Mouse (Mus musculus) fat pad, adult 2 months (tissue): ENCODE data around the gene Crip2.
A peak's percentile ranks its signal among the peaks of the same experiment; 100 is the strongest.

ENCODE experiments used
- DNase-seq: peaks from one replicate; pipeline ENCODE4 v3.0.0-alpha.2; 2011; ENCODE audit warnings: low read depth, low spot score; ENCODE audit errors: extremely low read depth

Crip2 gene

GRCm38 (mm10) chr12:113130732-113131131, 9.3 kb upstream of the Crip2 start:
- peak; percentile 80 for DNase-seq

GRCm38 (mm10) chr12:113131601-113132000, 8.4 kb upstream of the Crip2 start:
- DNase-seq = no peak

- no peak for DNase-seq
These were observed 7.5 kb upstream of the Crip2 start for GRCm38 (mm10) chr12:113132567-113132966.

GRCm38 (mm10) chr12:113133260-113133659, 6.8 kb upstream of the Crip2 start:
- no peak for DNase-seq

GRCm38 (mm10) chr12:113133861-113134403, 6.1 kb upstream of the Crip2 start:
- no peak for DNase-seq

GRCm38 (mm10) chr12:113134502-113134901, 5.5 kb upstream of the Crip2 start:
- no peak for DNase-seq

GRCm38 (mm10) chr12:113135401-113135800, 4.6 kb upstream of the Crip2 start:
- DNase-seq = no peak

GRCm38 (mm10) chr12:113136492-113137020, 3.5 kb upstream of the Crip2 start:
- no peak for DNase-seq

GRCm38 (mm10) chr12:113137260-113138213, 2.5 kb upstream of the Crip2 start:
- DNase-seq = no peak

- no peak for DNase-seq
These were observed 1.7 kb upstream of the Crip2 start for GRCm38 (mm10) chr12:113138291-113138690.

GRCm38 (mm10) chr12:113138901-113139864, 853 bp upstream of the Crip2 start:
- DNase-seq = no peak

GRCm38 (mm10) chr12:113140616-113141411, 778 bp downstream of the Crip2 start:
- DNase-seq = peak; percentile 59

- DNase-seq = no peak
These were observed 1.5 kb downstream of the Crip2 start for GRCm38 (mm10) chr12:113141531-113141973.

- DNase-seq = no peak
These were observed 2.3 kb downstream of the Crip2 start for GRCm38 (mm10) chr12:113142021-113142975.

GRCm38 (mm10) chr12:113143164-113143563, 3.1 kb downstream of the Crip2 start:
- DNase-seq = no peak

- no peak for DNase-seq
These were observed 4.1 kb downstream of the Crip2 start for GRCm38 (mm10) chr12:113144001-113144756.

- no peak for DNase-seq
These were observed 4.8 kb downstream of the Crip2 start for GRCm38 (mm10) chr12:113144886-113145285.

GRCm38 (mm10) chr12:113145591-113145990, 5.6 kb downstream of the Crip2 start:
- DNase-seq = no peak
